Mouse (Mus musculus): Measurements from ENCODE around the gene Zfp784.

DNA sequence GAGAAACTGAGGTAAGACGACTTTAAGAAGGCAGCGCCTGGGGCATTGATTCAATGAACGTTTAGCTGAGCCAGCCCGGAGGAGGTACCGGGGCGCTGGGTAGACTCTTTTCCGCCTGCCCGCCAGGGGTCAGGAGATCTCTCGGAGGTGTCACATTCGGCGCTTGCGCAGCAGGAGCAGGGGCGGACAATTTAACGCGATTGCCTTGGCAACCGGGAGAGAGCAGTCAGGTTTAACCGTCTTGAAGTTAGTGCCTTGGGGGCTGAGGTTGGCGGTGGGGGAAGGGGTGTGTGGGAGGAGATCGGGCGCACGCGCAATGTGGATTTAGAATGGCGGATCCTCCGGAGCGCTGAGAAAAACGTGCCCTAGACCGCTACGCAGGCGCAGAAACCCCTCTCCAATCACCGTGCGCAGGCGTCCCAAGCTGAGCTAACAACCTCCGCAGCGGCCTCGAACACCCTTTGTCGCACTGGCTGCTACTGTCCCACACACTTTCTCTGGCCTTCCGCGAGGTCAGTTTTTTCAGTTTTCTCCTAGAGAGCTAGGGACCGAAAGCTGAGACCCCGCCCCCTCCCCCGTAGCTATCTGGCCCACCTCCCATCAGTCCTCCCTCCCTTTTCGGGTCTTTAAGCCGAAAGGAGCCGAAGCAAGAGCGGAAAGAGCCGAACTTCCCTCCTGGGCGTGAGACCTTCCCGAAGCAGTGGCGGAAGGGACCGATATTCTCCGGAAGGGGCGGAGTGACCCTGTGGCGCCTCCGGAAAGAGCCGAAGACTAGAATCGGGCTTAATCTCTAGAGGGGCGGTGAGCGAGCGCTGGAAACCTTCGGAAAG, 22.9 kb upstream of the Zfp784 start:
- peak; percentile 46; the same call in 1 of the 2 replicates for TF ChIP-seq CTCF (IDR thresholded peaks at IDR 0.05; ENCODE audit: control insufficient read depth, insufficient read depth, insufficient replicate concordance, low read depth, low read length)
- peak; percentile 87 for TF ChIP-seq POLR2A (IDR thresholded peaks at IDR 0.05; ENCODE audit: control insufficient read depth, low read depth, low read length)

All from testis, adult 2 months (tissue).